Mouse (Mus musculus): ENCODE data around the gene Rab25. TPM values are rescaled to one million over a fixed set of nuclear protein-coding genes. Genes with fewer than 3 reads are reported as not detected.

Gene Rab25
- polyA plus RNA-seq, 1 experiment = 0.16 TPM

DNA sequence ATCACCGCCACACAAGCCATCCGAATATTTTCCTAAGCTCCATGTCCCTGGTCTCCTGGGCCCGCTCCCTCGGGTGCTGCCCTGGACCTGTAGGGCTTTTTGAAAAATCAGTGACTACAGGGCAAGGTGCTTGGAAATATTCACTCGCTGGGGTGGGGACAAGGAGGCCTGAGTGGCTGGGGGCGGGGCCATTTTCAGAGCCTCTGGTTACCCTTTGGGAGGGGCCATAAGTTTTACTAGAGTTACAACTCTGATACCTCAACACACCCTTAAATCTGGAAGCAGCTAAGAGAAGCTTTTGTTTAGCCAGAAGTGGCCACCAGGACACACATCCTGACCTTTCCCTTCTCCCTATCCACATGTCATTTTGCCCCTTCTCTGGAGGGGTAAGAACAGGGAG lies 11.0 kb downstream of the Rab25 start:
- TF ChIP-seq GATA1 (IDR thresholded peaks at IDR 0.05; ENCODE audit: low read length) = no peak

DNA sequence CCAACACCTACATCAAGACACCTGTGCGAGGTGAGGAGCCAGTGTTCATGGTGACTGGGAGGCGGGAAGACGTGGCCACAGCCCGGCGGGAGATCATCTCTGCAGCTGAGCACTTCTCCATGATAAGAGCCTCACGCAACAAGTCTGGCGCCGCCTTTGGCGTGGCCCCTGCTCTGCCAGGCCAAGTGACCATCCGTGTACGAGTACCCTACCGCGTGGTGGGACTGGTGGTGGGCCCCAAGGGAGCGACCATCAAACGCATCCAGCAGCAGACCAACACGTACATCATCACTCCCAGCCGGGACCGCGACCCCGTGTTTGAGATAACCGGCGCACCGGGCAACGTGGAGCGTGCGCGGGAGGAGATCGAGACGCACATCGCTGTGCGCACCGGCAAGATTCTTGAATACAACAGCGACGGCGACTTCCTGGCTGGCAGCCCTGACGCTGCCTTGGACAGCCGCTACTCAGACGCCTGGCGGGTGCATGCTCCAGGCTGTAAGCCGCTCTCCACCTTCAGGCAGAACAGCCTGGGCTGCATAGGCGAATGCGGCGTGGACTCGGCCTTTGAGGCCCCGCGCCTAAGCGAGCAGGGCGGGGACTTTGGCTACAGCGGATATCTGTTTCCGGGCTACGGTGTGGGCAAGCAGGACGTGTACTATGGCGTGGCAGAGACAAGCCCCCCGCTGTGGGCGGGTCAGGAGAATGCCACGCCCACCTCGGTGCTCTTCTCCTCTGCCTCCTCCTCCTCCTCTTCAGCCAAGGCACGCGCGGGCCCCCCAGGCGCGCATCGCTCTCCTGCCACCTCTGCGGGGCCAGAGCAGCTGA lies 11.8 kb downstream of the Rab25 start:
- TF ChIP-seq GATA1 (IDR thresholded peaks at IDR 0.05; ENCODE audit: low read length) = no peak

DNA sequence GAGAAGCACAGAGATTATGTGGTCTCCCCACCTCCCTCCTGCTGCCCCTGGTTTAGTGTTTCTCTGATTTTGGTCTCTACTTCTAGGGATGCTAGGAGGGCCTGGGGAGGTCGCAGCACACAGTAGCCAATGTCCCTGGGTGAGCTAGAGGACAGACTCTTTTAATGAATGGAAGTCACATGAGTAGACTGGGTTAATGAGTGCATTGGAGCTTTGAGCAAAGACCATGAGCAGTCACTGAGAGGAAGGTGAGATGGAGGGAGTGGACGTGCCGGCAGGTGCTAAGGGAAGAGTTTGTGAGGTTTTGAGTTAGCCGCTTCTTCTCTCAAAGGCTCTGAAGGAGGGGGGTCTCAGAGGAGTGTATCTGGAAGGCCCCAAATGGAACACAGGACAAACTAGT lies 12.6 kb downstream of the Rab25 start:
- no peak for TF ChIP-seq GATA1 (IDR thresholded peaks at IDR 0.05; ENCODE audit: low read length)

DNA sequence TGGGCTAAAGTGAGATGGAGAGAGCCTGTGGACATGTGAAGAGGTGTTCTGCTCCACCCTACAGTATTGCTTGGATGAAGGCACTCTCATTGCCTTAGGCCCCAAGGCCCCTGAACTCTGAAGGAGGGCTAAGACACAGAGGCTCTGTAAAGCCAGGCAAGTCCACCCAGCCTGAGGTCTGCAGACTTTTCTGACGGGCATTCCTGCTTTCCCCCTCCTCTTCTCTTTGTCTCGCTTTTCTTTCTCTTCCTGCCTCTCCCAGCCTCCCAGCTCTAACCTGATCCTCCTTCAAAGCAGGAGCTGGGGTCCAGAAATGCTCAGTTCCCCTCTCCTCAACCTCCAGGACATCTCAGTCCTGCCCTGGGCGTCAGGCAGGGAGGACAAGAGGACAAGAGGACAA lies 13.1 kb downstream of the Rab25 start:
- TF ChIP-seq GATA1 (IDR thresholded peaks at IDR 0.05; ENCODE audit: low read length) = no peak

DNA sequence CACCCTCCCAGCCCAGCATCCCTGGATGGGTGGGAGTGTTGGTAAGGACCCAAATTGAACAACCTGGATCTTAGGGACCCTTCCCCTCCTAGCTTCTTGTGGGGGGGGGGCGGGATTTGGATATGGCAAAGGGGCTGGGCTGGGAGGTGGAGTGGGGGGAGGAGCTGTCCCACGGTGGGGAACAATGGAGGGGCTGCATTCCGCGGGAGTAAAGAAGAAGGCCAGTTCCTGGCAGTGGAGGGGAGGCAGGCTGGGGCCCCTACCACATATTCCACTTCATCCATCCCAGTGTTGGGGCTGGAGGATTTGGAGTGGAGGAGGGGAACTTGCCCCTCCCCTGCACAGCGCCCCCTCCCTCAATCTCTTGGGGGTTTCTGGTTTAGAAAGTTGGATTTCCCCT lies 14.4 kb downstream of the Rab25 start:
- TF ChIP-seq GATA1 (IDR thresholded peaks at IDR 0.05; ENCODE audit: low read length) = no peak

DNA sequence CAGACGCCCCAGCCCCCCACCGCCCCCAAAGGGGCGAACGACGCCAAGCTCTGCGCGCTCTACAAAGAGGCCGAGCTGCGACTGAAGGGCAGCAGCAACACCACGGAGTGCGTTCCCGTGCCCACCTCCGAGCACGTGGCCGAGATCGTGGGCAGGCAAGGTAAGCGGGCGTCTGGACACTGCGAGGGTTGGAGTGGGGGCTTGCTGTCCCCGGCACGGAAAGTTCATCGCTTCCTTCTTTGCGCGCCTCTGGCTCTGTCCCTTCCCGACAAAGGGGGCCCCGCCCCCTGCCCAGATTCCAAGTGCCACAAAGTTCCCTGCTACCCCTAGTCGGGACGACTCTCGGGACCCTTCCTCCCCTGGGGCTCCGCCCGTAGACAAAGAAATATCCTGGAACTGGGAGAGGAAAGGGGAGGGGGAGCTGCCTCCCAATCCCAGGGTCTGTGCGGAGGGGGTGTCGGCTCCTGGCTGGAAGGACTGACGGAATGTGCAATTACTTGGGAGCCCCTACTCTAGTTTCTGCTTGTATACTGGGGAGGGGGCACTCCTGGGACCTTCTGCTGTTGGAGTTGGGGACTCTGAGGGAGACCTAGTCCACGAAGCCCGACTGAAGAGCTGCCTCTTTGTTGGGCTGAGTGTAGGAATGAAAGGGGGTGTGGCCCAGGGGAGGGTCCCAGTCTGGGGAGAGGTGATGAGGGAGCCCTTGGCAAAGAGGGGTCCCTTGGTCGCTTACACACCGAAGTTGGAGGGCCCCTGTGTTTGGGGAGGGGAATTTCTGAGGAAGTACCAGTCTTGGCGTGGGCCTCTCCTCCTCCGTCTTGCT lies 15.2 kb downstream of the Rab25 start:
- TF ChIP-seq GATA1 (IDR thresholded peaks at IDR 0.05; ENCODE audit: low read length) = no peak

DNA sequence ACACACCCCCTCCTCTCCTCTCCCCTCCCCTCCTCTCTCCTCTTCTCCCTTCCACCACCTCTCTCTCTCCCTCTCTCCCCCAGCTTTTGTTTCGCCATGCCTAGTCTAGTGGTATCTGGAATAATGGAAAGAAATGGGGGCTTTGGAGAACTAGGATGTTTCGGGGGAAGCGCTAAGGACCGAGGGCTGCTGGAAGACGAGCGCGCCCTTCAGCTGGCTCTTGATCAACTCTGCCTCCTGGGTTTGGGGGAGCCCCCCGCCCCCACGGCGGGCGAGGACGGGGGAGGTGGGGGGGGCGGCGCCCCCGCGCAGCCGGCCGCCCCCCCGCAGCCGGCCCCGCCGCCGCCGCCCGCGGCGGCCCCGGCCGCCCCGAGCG lies 15.8 kb downstream of the Rab25 start, which contains the start of gene Mex3a:
TSS of gene Mex3a (plus strand) at position 97 of the 376 bp plus-strand sequence.
- no peak for TF ChIP-seq GATA1 (IDR thresholded peaks at IDR 0.05; ENCODE audit: low read length)

DNA sequence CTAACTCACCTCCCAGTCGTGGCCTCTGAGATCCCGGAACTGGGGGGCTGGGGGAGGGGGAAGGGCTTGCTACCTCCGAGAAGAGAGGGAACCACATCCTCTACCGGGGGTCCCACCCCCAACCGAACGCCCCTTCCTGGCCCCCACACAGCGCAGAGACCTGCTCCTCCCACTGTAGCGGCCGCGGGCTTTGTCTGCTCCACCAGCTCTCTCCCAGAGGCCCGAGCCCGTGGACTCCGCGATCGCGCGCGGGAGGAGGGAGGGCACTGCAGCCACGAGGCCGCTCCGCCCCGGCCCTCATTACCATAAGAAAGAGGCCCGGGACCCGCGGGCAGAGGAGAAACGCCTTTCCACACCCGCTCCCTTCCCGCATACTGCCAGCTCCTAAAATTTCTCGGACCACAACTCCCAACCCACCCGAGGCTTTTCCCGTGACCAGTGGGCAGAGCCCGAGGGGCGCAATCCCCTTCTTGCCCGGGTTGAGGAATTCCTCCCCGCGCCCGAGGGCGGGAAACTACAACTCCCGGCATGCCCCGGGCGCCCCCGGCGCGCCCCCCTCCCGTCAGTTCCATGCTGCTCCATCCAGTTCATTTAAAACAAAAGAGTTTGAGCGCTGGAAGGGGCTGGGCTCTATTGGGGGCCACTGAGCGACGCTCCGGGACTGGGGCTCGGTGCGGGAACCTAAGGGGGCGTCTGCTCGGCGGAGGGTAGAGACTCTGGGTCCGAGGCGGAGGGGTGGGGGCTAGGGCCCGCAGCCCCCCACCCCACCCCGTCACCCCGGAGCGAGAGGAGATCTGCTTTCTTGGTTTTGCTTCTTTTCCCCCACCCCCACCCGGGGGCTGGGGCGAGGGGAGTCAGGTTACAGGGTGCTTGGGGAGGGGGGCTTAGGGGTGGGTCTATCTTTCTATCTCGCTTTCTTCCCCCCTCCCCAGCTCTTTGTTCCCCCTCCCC lies 16.5 kb downstream of the Rab25 start:
- TF ChIP-seq GATA1 (IDR thresholded peaks at IDR 0.05; ENCODE audit: low read length) = no peak

DNA sequence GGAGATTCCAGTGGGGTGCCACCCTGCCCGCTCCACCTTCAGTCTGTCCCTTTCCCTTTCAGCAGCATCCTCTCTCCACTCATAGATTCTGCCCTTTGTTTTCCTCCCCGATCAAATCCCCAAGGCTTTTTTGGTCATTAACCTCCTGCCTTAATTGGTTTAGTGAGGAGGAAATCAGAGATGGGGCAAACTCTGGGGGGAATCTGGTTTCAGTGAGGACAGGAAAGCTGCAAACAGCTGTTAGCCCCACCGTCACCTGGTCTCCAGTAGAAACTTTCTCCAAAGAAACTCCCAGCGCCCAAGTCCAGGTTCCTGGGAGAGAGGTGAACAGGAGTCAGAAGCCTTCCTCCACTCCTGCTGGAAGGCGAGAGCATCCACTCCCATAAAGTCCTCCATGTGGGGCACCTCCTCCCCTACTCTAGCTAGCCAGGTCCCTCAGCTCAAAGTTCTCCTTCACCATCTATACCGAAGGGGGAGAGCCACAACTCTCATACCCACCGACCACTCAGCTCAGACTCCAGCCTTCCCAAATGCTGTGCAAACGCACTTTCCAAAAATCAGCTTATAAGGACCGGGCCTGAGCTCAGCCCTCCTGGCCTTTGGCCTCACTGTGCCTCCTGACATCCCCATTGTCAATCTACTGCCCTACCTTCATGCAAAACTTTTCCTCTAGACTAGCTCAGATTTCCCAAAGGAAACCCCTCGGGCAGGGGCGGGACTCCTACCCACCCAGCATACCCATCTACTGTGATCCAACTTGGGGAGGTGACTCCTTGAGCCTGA lies 17.8 kb downstream of the Rab25 start:
- no peak for TF ChIP-seq GATA1 (IDR thresholded peaks at IDR 0.05; ENCODE audit: low read length)

DNA sequence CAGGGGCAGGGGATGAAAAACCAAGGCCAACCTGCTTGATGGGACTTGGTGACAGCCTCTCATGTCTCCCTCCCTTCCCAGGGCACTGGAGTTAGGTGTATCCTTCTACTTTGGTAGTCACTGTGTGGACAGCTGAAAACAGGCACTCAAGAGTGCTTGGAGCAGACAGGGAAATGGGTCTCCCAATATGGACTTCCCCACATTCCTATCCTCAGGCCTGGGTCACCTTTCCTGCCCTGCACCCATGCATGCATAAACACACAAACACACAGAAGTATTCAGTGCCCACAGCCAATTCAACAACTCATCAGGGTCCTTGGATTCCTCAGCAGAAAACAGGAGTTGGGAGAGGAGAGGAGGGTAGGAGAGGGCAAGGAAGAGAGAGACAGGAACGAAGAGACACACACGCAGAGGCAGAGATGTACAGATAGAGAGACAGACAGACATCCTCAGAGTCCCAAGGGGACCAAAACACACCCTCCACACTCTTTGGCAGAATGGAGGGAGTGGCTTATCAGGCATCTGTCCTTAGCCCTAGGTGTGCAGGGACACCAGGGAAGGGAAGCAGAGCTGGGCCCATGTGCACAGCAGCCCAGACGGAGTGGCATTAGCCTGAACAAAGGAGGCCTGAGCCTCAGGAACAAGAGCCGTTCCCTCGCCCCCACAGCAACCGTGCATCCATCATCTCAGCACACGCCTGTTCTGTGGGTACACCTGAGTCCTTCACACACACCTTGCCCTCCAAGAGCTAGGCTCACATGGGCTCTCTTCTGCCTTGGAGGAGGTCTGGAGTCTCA lies 18.7 kb downstream of the Rab25 start:
- no peak for TF ChIP-seq GATA1 (IDR thresholded peaks at IDR 0.05; ENCODE audit: low read length)

DNA sequence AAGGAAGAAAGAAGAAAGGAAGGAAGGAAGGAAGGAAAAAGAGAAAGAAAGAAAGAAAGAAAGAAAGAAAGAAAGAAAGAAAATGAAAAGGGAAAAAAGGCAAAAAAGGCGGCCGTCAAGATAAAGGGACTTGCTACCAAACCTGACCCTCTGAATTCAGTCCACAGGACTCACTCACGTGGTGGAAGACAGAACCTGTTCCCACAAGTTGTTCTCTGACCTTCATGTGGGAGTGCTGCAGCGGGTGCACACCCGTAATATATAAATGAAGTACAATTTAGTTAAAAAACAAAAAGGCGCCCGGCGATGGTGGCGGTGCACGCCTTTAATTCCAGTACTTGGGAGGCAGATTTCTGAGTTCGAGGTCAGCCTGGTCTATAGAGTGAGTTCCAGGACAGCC lies 19.5 kb downstream of the Rab25 start:
- no peak for TF ChIP-seq GATA1 (IDR thresholded peaks at IDR 0.05; ENCODE audit: low read length)

DNA sequence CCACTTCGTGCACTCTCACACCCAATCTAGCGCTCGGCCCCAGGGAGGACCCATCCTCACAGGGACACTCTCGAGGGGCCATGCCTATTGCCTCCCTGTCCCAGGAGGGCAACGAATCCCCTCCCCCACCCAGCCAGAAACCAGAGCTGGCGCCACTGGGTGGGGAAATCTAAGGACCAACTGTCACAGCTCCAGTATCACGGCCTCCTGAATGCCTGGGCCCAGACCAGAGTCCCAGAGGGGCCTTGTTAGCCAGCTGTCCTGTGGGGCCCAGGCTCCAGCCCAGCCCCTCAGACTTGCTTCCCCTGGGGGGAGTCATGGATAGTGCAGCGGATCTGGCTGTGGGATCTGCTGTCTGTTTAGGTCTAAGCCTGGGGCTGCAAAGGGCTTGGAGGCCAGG lies 20.5 kb downstream of the Rab25 start:
- TF ChIP-seq GATA1 (IDR thresholded peaks at IDR 0.05; ENCODE audit: low read length) = no peak

DNA sequence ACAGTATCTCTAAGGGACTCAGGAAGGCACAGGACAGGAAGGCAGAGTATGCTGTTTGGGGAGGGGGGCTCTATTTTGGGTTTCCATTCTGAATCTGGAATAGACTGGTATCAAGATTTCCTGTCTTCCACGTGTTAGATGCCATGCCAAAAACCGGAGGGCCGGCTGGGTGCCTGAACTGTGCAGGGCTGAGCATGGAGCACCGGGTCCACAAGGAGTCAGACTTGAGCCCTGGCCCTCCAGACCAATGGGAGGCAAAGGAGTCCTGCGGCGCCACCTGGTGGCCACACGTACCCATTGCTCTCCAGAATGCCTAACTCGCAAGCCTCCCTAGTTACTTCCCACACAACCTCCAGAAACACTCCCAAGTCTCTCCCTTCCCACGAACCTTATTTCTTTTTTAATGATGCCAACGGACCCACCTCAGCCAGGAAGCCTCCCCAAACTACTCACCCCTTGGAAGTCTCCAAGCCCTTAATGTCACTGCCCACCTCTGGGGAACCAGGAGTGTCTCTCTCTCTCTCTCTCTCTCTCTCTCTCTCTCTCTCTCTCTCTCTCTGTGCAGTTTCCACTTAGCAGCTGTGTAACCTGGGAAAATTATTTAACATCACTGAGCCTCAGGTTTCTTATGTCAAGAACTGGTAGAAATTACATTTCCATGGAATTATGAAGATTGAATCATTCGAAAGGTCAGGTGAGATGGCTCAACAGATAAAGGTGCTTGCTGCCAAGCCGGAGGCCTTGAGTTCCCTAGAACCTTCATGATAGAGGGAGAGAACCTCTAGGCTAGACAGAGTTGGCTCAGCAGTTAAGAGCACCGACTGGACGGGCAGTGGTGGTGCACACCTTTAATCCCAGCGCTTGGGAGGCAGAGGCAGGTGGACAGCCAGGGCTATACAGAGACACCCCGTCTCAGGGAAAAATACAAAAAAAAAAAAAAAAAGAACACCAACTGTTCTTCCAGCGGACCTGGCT lies 21.7 kb downstream of the Rab25 start:
- no peak for TF ChIP-seq GATA1 (IDR thresholded peaks at IDR 0.05; ENCODE audit: low read length)

Measured in G1E-ER4 (cell line).